Mouse (Mus musculus): ENCODE measurements around the gene Nectin1.

Gene Nectin1

DNA sequence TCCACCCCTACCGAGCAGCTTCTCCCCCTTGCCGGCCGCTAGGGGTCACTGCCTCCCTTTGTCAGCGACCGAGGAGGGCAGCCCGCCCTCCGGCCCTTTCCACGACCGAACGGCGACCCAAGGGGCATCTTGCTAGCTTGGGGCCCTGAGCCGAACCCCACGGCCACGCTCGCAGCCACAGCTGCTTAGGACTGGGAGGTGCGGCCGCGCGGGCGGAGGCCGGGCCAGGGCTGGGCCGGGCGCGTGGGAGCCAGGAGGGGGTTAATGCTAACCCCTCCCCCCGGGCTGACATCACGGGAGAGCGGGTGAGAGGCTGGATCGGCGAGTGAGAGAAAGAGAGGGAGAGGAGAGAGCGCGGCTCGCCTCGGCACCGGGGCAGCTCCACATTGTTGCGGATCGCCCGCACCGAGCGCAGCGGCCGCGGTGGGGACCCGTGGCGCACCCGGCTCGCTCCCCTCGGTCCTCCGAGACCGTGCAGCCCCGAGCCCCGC is at the start of gene Nectin1:
Gene Nectin1, plus strand, starts transcription at position 338 of the 491 bp plus-strand sequence.
- peak; percentile 92 for DNase-seq (ENCODE audit: low spot score)

- DNase-seq (ENCODE audit: low spot score), result peak; percentile 74
Observed at GRCm38 (mm10) chr9:43698080-43698712, 45.6 kb upstream of the Nectin1 start.

GRCm38 (mm10) chr9:43698841-43699240 is 44.9 kb upstream of the Nectin1 start:
- no peak for DNase-seq (ENCODE audit: low spot score)

DNA sequence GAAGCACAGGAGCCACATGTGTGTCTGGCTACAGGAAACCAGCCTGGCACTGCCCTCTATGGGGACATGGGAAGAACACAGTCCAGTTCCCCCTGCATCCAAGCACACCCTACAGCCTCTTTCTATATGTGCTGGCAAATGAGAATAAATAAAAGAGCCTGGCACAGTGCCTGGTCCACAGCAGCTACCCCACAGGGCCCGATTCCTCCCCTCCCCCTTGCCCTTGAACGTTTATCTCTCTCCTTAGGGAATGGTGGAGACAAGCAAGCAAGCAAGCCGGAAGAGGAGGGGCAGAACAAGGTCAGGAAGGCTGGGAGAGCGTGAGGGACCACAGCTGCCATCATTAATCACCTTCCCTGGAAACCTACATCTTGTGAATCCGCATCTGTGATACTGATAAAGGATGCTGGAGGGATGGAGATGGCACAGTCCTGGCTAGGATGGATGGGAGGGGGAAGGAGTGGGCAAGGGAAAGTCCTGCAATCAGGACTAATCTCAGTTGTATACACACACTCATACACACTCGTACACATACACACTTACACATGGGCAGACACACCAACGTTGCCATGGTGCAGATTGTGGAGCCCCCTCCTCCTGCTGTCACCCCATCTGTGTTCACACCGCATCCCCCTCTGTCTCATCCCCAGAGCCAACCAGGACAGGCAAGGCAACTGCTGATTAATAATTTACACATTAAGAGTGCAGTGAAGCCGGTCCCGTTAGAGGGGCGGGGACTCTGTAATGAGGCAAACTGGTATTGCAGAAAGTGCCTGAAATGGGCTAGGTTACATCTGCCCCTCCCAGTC is 44.2 kb upstream of the Nectin1 start:
- DNase-seq (ENCODE audit: low spot score), result no peak

- DNase-seq (ENCODE audit: low spot score), result no peak
Observed at GRCm38 (mm10) chr9:43700226-43700579, 43.6 kb upstream of the Nectin1 start.

DNA sequence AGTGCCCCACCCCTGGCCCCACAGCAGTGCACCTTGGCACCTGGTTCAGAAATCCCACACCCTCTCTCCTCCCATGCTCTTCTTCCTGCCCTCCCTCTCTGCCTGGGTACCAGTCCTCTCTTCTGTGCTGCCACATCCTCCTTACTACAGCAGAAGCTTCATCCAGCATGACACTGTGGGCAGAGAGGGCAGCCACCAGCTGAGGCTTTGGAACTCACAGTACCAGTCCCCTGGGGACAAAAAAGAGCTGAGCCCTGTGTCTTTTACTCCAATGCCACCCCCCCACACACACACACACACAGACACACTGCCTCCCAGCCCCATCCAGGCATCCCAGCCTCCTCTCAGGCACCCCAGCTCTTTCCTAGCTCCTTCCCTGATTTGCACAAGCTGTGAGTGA is 42.0 kb upstream of the Nectin1 start:
- no peak for DNase-seq (ENCODE audit: low spot score)

- no peak for DNase-seq (ENCODE audit: low spot score)
Observed at GRCm38 (mm10) chr9:43707571-43707970, 36.2 kb upstream of the Nectin1 start.

DNA sequence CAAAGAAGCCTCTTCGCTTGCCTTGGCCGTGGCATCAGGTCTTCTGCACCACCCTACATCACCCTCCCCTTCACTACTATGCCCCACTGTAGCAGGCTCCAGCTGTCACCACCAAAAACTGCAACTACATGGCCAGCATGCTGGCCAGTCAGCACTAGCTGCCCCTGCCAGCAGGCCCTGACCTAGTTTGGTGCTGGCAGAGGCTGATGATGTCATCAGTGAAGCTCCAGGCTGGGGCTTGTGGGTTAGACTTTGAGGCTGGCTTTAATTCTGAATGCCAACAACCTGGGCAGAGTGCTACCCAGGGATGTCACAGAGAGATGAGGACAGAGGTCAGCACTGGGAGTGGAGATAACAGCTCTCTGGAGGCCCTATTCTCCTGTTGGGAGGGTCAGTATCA is 35.1 kb upstream of the Nectin1 start:
- no peak for DNase-seq (ENCODE audit: low spot score)

- DNase-seq (ENCODE audit: low spot score), result no peak
Observed at GRCm38 (mm10) chr9:43713432-43713831, 30.4 kb upstream of the Nectin1 start.

GRCm38 (mm10) chr9:43719407-43719839 is 24.4 kb upstream of the Nectin1 start:
- DNase-seq (ENCODE audit: low spot score), result no peak

- DNase-seq (ENCODE audit: low spot score), result no peak
Observed at GRCm38 (mm10) chr9:43720046-43720445, 23.7 kb upstream of the Nectin1 start.

- no peak for DNase-seq (ENCODE audit: low spot score)
Observed at GRCm38 (mm10) chr9:43724093-43724492, 19.7 kb upstream of the Nectin1 start.

DNA sequence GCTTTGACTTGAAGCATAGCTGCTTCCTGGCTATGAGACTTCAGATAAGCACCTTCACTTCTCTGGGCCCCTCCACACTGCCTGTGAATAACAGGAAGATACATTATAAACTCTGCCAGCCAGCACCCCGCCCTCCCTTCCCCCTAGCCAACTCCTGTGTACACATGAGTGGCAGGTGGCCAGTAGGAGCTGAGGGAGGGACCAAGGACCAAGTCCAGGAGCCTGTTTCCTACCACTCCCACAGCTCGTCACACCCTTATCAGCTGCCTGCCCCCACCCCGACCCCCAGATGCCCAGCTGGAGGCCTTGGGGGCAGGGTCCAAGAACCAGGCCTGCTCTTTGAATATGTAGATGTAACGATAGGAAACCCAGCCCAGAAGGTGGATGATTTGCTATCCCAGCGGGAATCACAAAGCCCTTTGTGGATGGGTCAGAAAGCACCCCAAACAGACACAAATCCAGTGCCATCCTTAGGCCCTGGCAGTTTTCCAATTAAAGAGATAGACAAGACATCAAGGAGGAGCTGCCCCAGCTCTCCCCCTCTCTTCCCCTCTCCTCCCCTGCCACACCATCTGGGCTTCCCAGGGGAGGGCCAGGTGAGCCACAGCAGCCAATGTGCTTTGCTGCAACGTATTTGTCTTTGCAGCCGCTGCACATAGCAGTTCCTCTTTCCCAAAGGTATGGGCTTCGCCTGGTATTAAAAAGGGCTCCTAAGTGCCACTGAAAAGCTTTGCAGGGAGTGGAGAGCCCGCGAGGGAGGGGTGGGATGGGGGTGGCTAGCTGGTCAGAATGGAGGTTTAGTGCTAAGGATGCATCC is 14.1 kb upstream of the Nectin1 start:
- DNase-seq (ENCODE audit: low spot score), result no peak

DNA sequence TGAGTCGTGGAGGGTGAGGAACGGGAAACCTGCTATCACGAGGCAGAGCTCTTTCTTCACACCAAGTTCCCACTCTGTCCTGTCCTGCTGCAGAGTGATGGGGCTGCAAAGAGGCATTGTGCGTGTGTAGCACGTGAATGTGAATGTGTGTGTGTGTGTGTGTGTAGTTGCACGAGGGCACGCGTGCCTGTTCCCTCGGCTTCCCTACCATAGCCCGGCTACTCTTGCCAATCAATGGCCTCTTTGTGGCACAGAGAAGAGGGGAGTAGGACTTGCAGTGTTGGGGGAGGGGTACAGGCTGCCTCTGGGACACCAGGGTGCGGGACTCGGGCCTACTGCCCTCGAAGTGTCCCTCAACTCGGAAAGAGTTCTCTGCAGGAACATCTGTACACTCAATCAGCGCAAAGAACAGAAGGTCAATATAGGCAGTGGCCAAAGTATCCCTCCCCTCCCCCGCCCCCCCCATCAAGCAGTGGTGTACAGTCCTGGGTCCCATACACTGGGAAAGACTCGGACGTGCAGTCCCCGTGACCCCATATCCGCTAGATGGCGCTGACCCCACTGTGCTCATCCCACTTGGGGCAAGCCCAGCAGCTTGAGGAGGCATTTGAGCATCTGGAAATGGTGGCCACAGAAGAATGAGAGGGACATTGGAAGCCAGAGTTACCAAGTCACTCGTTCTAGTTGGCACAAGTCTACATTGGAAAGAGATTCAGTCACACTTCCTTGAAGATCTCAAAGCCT is 13.3 kb upstream of the Nectin1 start:
- peak; percentile 35 for DNase-seq (ENCODE audit: low spot score)

GRCm38 (mm10) chr9:43731880-43732279 is 11.9 kb upstream of the Nectin1 start:
- no peak for DNase-seq (ENCODE audit: low spot score)

- DNase-seq (ENCODE audit: low spot score), result no peak
Observed at GRCm38 (mm10) chr9:43732671-43733070, 11.1 kb upstream of the Nectin1 start.

DNA sequence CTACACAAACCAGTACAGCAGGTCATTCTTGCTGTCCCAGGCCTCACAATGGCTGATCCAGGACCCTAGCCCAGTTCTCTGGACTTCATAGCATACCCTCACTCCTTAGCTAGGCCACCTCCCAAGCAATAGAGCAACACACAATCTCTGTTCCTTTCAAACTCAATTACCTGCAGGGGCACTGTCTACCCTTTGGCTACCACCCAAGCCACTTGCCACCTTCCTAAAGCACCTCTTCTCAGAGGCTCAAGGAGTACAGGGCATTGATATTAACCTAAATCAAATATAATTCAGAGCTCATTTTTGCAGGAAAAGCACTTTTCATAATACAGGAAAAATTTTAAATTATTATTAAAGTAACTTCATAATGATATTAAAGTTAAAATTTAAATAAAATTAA is 8.8 kb upstream of the Nectin1 start:
- no peak for DNase-seq (ENCODE audit: low spot score)

DNA sequence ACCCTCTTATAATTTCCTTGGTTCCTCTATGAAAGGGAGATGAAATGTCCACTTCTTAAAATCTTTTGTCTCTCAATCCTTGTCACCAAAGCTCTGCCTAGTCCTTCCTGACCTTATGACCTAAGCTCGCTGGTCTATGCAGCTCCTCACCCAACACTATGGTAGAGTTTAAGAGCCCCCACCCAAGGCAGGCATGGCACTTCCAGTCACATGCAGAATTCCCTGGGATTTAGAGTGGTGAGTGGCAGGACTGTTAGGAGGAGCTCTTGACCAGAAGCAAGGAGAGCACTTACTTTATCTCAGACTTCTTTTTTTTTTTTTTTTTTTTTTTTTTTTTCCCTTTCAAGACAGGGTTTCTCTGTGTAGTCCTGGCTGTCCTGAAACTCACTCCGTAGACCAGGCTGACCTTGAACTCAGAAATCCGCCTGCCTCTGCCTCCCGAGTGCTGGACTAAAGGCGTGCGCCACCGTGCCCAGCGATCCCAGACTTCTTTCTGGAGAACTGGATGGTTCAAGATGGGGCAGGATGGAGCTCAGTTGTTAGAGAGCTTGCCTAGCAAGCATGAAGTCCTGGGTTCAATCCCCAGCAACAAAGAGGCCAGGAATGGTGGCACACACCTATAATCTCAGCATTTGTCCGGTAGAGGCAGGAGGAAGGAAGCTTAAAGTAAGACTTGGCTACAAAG is 7.6 kb upstream of the Nectin1 start:
- DNase-seq (ENCODE audit: low spot score), result no peak

GRCm38 (mm10) chr9:43737331-43737730 is 6.5 kb upstream of the Nectin1 start:
- no peak for DNase-seq (ENCODE audit: low spot score)

DNA sequence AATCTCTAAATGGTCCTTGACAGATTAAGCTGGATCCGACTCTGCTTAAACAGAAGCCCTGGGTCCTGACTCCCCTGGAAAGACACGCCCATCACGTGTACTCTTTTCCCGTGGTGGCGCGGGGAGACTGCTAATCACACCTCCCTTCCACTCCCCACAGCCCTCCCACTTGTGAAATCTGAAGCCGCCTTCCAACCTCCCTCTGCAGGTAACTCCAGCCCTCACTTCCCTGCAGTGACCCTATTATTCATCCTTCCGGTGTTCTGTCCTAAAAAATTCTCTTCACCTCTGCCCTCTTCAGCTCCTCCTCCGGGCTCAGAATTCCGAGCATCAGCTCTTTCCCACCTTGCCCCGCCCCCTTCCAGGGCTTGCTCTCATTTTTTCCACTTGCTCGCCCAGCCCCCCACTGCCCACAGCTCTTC is 5.9 kb upstream of the Nectin1 start:
- DNase-seq (ENCODE audit: low spot score), result peak; percentile 26

DNA sequence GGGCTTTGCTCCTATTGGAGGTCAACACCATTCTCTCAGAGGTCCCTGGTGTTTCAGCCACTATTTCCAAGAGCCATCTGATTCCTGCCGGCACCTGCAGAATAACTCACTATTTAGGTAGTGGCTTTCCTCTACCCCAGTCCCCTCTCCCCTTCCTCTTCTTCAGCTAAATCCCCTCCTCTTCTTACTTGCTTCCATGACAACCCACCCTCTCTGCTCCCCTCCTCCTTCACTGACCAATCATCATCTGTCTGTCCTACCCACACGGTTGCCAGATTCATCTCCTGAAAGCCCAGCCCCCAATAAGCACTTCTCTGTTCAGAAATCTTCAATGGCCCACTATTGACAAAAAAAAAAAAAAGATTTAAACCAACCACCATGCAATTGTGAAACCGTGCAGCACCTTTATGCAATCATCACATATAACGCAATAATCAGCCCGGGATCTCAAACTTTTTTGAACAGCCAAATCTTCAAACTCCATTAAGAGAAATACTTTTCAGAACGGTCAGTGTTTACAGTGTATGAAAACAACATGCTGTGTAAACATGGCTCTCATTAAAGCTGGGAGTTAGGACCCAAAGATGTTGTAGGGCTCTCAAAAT is 5.2 kb upstream of the Nectin1 start:
- no peak for DNase-seq (ENCODE audit: low spot score)
